Mouse (Mus musculus) lung, postnatal 10 days (tissue): ENCODE data around the gene 4930412O13Rik.

ENCODE experiments used
- DNase-seq: peaks from one replicate; pipeline ENCODE4 v3.0.0; 2021

4930412O13Rik gene

GRCm38 (mm10) chr2:9903854-9904560, 23.0 kb downstream of the 4930412O13Rik start:
- no peak for DNase-seq

- no peak for DNase-seq
Measured at GRCm38 (mm10) chr2:9905995-9906394, 24.9 kb downstream of the 4930412O13Rik start.

- DNase-seq, result no peak
Measured at GRCm38 (mm10) chr2:9917602-9918001, 36.5 kb downstream of the 4930412O13Rik start.

GRCm38 (mm10) chr2:9918691-9919471, 37.8 kb downstream of the 4930412O13Rik start:
- no peak for DNase-seq

- no peak for DNase-seq
Measured at GRCm38 (mm10) chr2:9926194-9926904, 45.3 kb downstream of the 4930412O13Rik start.

GRCm38 (mm10) chr2:9926905-9927283, 45.8 kb downstream of the 4930412O13Rik start:
- DNase-seq, result no peak
